Mouse (Mus musculus): ENCODE data around the gene Gm49355.

DNA sequence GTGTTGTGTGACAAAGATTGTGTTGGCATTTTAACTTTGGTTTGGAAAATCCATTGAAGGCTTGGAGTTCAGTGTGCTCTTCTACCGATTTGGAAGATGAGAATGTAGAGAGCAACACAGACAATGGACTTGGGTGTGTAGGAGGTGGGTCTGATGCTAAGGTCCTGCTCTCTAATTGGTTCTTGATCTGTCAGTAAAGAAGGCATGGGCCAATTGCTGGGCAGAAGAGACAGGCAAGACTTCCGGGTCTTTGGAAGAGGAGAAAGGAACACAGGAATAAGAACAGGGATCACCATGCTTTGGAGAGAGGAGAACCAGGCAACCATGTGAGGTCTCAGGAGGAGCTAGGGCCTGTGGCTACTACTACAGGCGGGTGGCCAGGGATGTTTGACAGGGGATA, 7.7 kb upstream of the Gm49355 start:
- TF ChIP-seq CTCF (IDR thresholded peaks at IDR 0.05; ENCODE audit: control insufficient read depth, insufficient read depth, insufficient read length) = no peak
- TF ChIP-seq MYOG (IDR thresholded peaks at IDR 0.05; ENCODE audit: control insufficient read depth, extremely low read depth, insufficient read length) = no peak

Measured in C2C12 (cell line).